Mouse (Mus musculus): ENCODE data around the gene Fam20b. TPM values are rescaled to one million over a fixed set of nuclear protein-coding genes. Genes with fewer than 3 reads are reported as not detected.

Fam20b gene
- polyA plus RNA-seq, 2 experiments, result 7.5 to 9.9 TPM

GRCm38 (mm10) chr1:156752020-156752724, 33.3 kb upstream of the Fam20b start:
- ATAC-seq (ENCODE audit: insufficient read depth) (peak; percentile 68), DNase-seq (ENCODE audit: low read depth in 3 of 3, low spot score in 3 of 3) (peak; percentile 51 to 64 (median 58))
- Histone ChIP-seq H3K4me3 (ENCODE audit: insufficient read depth in 1 of 2, low read depth in 2 of 2, low read length in 2 of 2) (peak overlapping the region; percentile 35 to 36), H3K4me2 (ENCODE audit: low read depth) (peak overlapping the region; percentile 62), H3K9ac (replicated peaks) (peak overlapping the region; percentile 25), H3K27ac (no peak overlapping the region), H3K27me3 (ENCODE audit: control insufficient read depth, insufficient read depth, low read length) (no peaks in the 10 kb centered on the region), H3K36me3 (replicated peaks; ENCODE audit: control insufficient read depth, insufficient read depth, low read depth) (no peaks in the 10 kb centered on the region), H3K9me3 (ENCODE audit: control insufficient read depth, low read length) (no peaks in the 10 kb centered on the region), H3K4me1 (replicated peaks; ENCODE audit: control insufficient read depth in 2 of 2, insufficient read depth in 2 of 2, low read length in 1 of 2) (peaks cover 35 to 40% of the 10 kb centered on the region in 2 experiments)
- 13% methylated on average over 21 of the region's 21 CpGs for WGBS (ENCODE audit: insufficient replicate concordance)
- peak; percentile 95 for TF ChIP-seq CTCF (IDR thresholded peaks at IDR 0.05; ENCODE audit: low read depth)
- TF ChIP-seq EP300 (IDR thresholded peaks at IDR 0.05; ENCODE audit: low read depth), result no peak

- H3K27me3 ChIP-seq (ENCODE audit: control insufficient read depth, insufficient read depth, low read length), result no peaks in the 10 kb centered on the region
- peak overlapping the region; percentile 43 for H3K27ac ChIP-seq
- H3K36me3 ChIP-seq (replicated peaks; ENCODE audit: control insufficient read depth, insufficient read depth, low read depth), result no peaks in the 10 kb centered on the region
- H3K4me1 ChIP-seq (replicated peaks; ENCODE audit: control insufficient read depth in 2 of 2, insufficient read depth in 2 of 2, low read length in 1 of 2), result peaks cover 49 to 56% of the 10 kb centered on the region in 2 experiments
- DNase-seq (ENCODE audit: low read depth in 3 of 3, low spot score in 3 of 3), result no peak
- TF ChIP-seq CTCF (IDR thresholded peaks at IDR 0.05; ENCODE audit: low read depth) (no peak), EP300 (IDR thresholded peaks at IDR 0.05; ENCODE audit: low read depth) (no peak)
- H3K9me3 ChIP-seq (ENCODE audit: control insufficient read depth, low read length), result no peaks in the 10 kb centered on the region
- peak overlapping the region; percentile 13; the same call in 1 of the 2 replicates for H3K4me2 ChIP-seq (ENCODE audit: low read depth)
- H3K9ac ChIP-seq (replicated peaks), result no peak overlapping the region
- 55% methylated on average over 4 of the region's 4 CpGs for WGBS (ENCODE audit: insufficient replicate concordance)
- H3K4me3 ChIP-seq (ENCODE audit: insufficient read depth in 1 of 2, low read depth in 2 of 2, low read length in 2 of 2), result no peak overlapping the region
- no peak for ATAC-seq (ENCODE audit: insufficient read depth)
These were observed 31.4 kb upstream of the Fam20b start for GRCm38 (mm10) chr1:156750261-156750660.

- no peaks in the 10 kb centered on the region for H3K27me3 ChIP-seq (ENCODE audit: control insufficient read depth, insufficient read depth, low read length)
- TF ChIP-seq CTCF (IDR thresholded peaks at IDR 0.05; ENCODE audit: low read depth), result no peak
- ATAC-seq (ENCODE audit: insufficient read depth) (no peak), DNase-seq (ENCODE audit: low read depth in 3 of 3, low spot score in 3 of 3) (peak in 1 of 3 experiments; percentile 52)
- H3K9me3 ChIP-seq (ENCODE audit: control insufficient read depth, low read length), result no peaks in the 10 kb centered on the region
- no peak overlapping the region for H3K4me2 ChIP-seq (ENCODE audit: low read depth)
- peak overlapping the region; percentile 43 for H3K27ac ChIP-seq
- H3K36me3 ChIP-seq (replicated peaks; ENCODE audit: control insufficient read depth, insufficient read depth, low read depth), result no peaks in the 10 kb centered on the region
- peaks cover 60 to 66% of the 10 kb centered on the region in 2 experiments for H3K4me1 ChIP-seq (replicated peaks; ENCODE audit: control insufficient read depth in 2 of 2, insufficient read depth in 2 of 2, low read length in 1 of 2)
- H3K4me3 ChIP-seq (ENCODE audit: insufficient read depth in 1 of 2, low read depth in 2 of 2, low read length in 2 of 2), result no peak overlapping the region
- H3K9ac ChIP-seq (replicated peaks), result 0 out of 2 replicates have a peak overlapping the region, but pooled peaks have one; percentile 2
These were observed 30.2 kb upstream of the Fam20b start for GRCm38 (mm10) chr1:156749136-156749535.

GRCm38 (mm10) chr1:156748435-156749005, 29.6 kb upstream of the Fam20b start:
- DNase-seq (ENCODE audit: low read depth in 3 of 3, low spot score in 3 of 3) (no peak), ATAC-seq (ENCODE audit: insufficient read depth) (no peak)
- 72% methylated on average over 16 of the region's 16 CpGs for WGBS (ENCODE audit: insufficient replicate concordance)
- Histone ChIP-seq H3K4me1 (replicated peaks; ENCODE audit: control insufficient read depth in 2 of 2, insufficient read depth in 2 of 2, low read length in 1 of 2) (peaks cover 63 to 71% of the 10 kb centered on the region in 2 experiments), H3K4me3 (ENCODE audit: insufficient read depth in 1 of 2, low read depth in 2 of 2, low read length in 2 of 2) (no peak overlapping the region), H3K27me3 (ENCODE audit: control insufficient read depth, insufficient read depth, low read length) (no peaks in the 10 kb centered on the region), H3K27ac (peak overlapping the region; percentile 61), H3K4me2 (ENCODE audit: low read depth) (no peak overlapping the region), H3K9ac (replicated peaks) (no peak overlapping the region), H3K36me3 (replicated peaks; ENCODE audit: control insufficient read depth, insufficient read depth, low read depth) (no peaks in the 10 kb centered on the region), H3K9me3 (ENCODE audit: control insufficient read depth, low read length) (no peaks in the 10 kb centered on the region)
- TF ChIP-seq CTCF (IDR thresholded peaks at IDR 0.05; ENCODE audit: low read depth), result no peak
- TF ChIP-seq EP300 (IDR thresholded peaks at IDR 0.05; ENCODE audit: low read depth), result no peak

- peak; percentile 99 for TF ChIP-seq EP300 (IDR thresholded peaks at IDR 0.05; ENCODE audit: low read depth)
- no peak for TF ChIP-seq CTCF (IDR thresholded peaks at IDR 0.05; ENCODE audit: low read depth)
- Histone ChIP-seq H3K9ac (replicated peaks) (peak overlapping the region; percentile 71), H3K4me2 (ENCODE audit: low read depth) (peak overlapping the region; percentile 79), H3K27ac (peak overlapping the region; percentile 93), H3K9me3 (ENCODE audit: control insufficient read depth, low read length) (no peaks in the 10 kb centered on the region), H3K27me3 (ENCODE audit: control insufficient read depth, insufficient read depth, low read length) (no peaks in the 10 kb centered on the region), H3K4me1 (replicated peaks; ENCODE audit: control insufficient read depth in 2 of 2, insufficient read depth in 2 of 2, low read length in 1 of 2) (peaks cover 54 to 68% of the 10 kb centered on the region in 2 experiments), H3K4me3 (ENCODE audit: insufficient read depth in 1 of 2, low read depth in 2 of 2, low read length in 2 of 2) (peak overlapping the region; percentile 29 to 39), H3K36me3 (replicated peaks; ENCODE audit: control insufficient read depth, insufficient read depth, low read depth) (no peaks in the 10 kb centered on the region)
- DNase-seq (ENCODE audit: low read depth in 3 of 3, low spot score in 3 of 3), result peak; percentile 80 to 87 (median 84)
- 15% methylated on average over 7 of the region's 7 CpGs for WGBS (ENCODE audit: insufficient replicate concordance)
- ATAC-seq (ENCODE audit: insufficient read depth), result peak; percentile 95
These were observed 26.4 kb upstream of the Fam20b start for GRCm38 (mm10) chr1:156745188-156745810.

All from liver, embryonic 14.5 days (tissue).